Mouse (Mus musculus) neutrophil, adult 65 days (primary cell): Measurements from ENCODE around the gene Thsd7b. TPM values are rescaled to one million over a fixed set of nuclear protein-coding genes. Genes with fewer than 3 reads are reported as not detected.

Experiments
- total RNA-seq: library from RNA; stranded (reverse); gene quantifications from 2 replicates; pipeline ENCODE4 v1.2.4, GENCODE M21; 2023

Gene Thsd7b
- 0.16 TPM in 1 of 2 replicates, not detected in the other for total RNA-seq

GRCm38 (mm10) chr1:129272982-129273937 lies at the start of gene Thsd7b:
Gene Thsd7b, plus strand, starts transcription at chr1:129273302.

